In genomic region chr6:108662314-108663240, GRCm38 (mm10) we compare ENCODE assay signal across 8 mouse cellular contexts. TPM values are rescaled to one million over a fixed set of nuclear protein-coding genes. Genes with fewer than 3 reads are reported as not detected.
DNase-seq lines count a peak whose midpoint lies in the region; ATAC-seq and TF ChIP-seq lines count a peak whose summit lies in the region.

No protein-coding gene starts in this region.

- H3K4me2 ChIP-seq in limb, embryonic 13.5 days (replicated peaks) = peak overlapping the region; percentile 93
- peak overlapping the region; percentile 71 for H3K4me2 ChIP-seq in heart, embryonic 15.5 days
- H3K4me2 ChIP-seq in neural tube, embryonic 13.5 days = peak overlapping the region; percentile 98

- peaks cover 17% of the 10 kb centered on the region for H3K36me3 ChIP-seq in limb, embryonic 13.5 days
- H3K36me3 ChIP-seq in limb, embryonic 10.5 days = no peaks in the 10 kb centered on the region
- peaks cover 20% of the 10 kb centered on the region for H3K36me3 ChIP-seq in heart, embryonic 15.5 days
- H3K36me3 ChIP-seq in neural tube, embryonic 13.5 days = no peaks in the 10 kb centered on the region

- no peak overlapping the region for H3K27ac ChIP-seq in cerebellum, adult 2 months (ENCODE audit: insufficient read depth, low read length)
- H3K27ac ChIP-seq in limb, embryonic 13.5 days = no peak overlapping the region
- H3K27ac ChIP-seq in limb, embryonic 10.5 days = no peak overlapping the region
- no peak overlapping the region for H3K27ac ChIP-seq in heart, embryonic 15.5 days
- H3K27ac ChIP-seq in neural tube, embryonic 13.5 days (replicated peaks) = no peak overlapping the region

- H3K27me3 ChIP-seq in cerebellum, adult 2 months (ENCODE audit: control insufficient read depth, insufficient read depth, low read length) = no peaks in the 10 kb centered on the region
- peaks cover 40% of the 10 kb centered on the region for H3K27me3 ChIP-seq in limb, embryonic 13.5 days
- H3K27me3 ChIP-seq in limb, embryonic 10.5 days (ENCODE audit: low read depth, poor library complexity, severe bottlenecking) = peaks cover 55% of the 10 kb centered on the region
- no peaks in the 10 kb centered on the region for H3K27me3 ChIP-seq in heart, embryonic 15.5 days
- H3K27me3 ChIP-seq in neural tube, embryonic 13.5 days = peaks cover 26% of the 10 kb centered on the region

- no peak overlapping the region for H3K9ac ChIP-seq in limb, embryonic 13.5 days
- H3K9ac ChIP-seq in heart, embryonic 15.5 days = peak overlapping the region; percentile 90
- 0 out of 2 replicates have a peak overlapping the region, but pooled peaks have one; percentile 12 for H3K9ac ChIP-seq in neural tube, embryonic 13.5 days

- 28% methylated on average over 15 of the region's 15 CpGs for WGBS in cerebellum, adult 2 months
- 72% methylated on average over 15 of the region's 15 CpGs for WGBS in limb, embryonic 13.5 days
- 73% methylated on average over 15 of the region's 15 CpGs for WGBS in limb, embryonic 10.5 days
- WGBS in heart, embryonic 15.5 days = 58% methylated on average over 15 of the region's 15 CpGs
- WGBS in neural tube, embryonic 13.5 days = 61% methylated on average over 15 of the region's 15 CpGs

- DNase-seq in cerebellum, adult 2 months = peak; percentile 26 to 33
- DNase-seq in cerebellum, postnatal 4 days (ENCODE audit: low spot score in 2 of 2) = no peak
- no peak for DNase-seq in limb, embryonic 10.5 days (ENCODE audit: low spot score)
- no peak for DNase-seq in urinary bladder, postnatal 4 days (ENCODE audit: low spot score in 2 of 2)
- DNase-seq in testis, postnatal 10 days (ENCODE audit: low spot score) = no peak

- H3K9me3 ChIP-seq in limb, embryonic 13.5 days = no peaks in the 10 kb centered on the region
- no peaks in the 10 kb centered on the region for H3K9me3 ChIP-seq in limb, embryonic 10.5 days (replicated peaks)
- no peaks in the 10 kb centered on the region for H3K9me3 ChIP-seq in heart, embryonic 15.5 days (replicated peaks)
- no peaks in the 10 kb centered on the region for H3K9me3 ChIP-seq in neural tube, embryonic 13.5 days

- no peak for TF ChIP-seq POLR2A in cerebellum, adult 2 months (IDR thresholded peaks at IDR 0.05; ENCODE audit: borderline replicate concordance, insufficient read depth, low read length)

- ATAC-seq in limb, embryonic 13.5 days (ENCODE audit: low FRiP score, low read depth) = no peak
- no peak for ATAC-seq in heart, embryonic 15.5 days (replicated peaks; ENCODE audit: insufficient number of reproducible peaks, insufficient read depth, low FRiP score, low read depth)
- no peak for ATAC-seq in neural tube, embryonic 13.5 days (ENCODE audit: low read depth)

- peaks cover 11% of the 10 kb centered on the region for H3K4me1 ChIP-seq in cerebellum, adult 2 months (ENCODE audit: control insufficient read depth, insufficient read depth, low read length)
- peaks cover 28% of the 10 kb centered on the region for H3K4me1 ChIP-seq in limb, embryonic 13.5 days
- H3K4me1 ChIP-seq in limb, embryonic 10.5 days = peaks cover 38% of the 10 kb centered on the region
- peaks cover 55% of the 10 kb centered on the region for H3K4me1 ChIP-seq in heart, embryonic 15.5 days (replicated peaks)
- H3K4me1 ChIP-seq in neural tube, embryonic 13.5 days (replicated peaks) = peaks cover 36% of the 10 kb centered on the region

- peak overlapping the region; percentile 57 for H3K4me3 ChIP-seq in cerebellum, adult 2 months (replicated peaks; ENCODE audit: insufficient read depth, low read depth, low read length)
- H3K4me3 ChIP-seq in limb, embryonic 13.5 days = peak overlapping the region; percentile 60; the same call in 1 of the 2 replicates
- H3K4me3 ChIP-seq in limb, embryonic 10.5 days = no peak overlapping the region
- peak overlapping the region; percentile 84 for H3K4me3 ChIP-seq in heart, embryonic 15.5 days
- H3K4me3 ChIP-seq in neural tube, embryonic 13.5 days = 0 out of 2 replicates have a peak overlapping the region, but pooled peaks have one; percentile 57

- no peak for TF ChIP-seq CTCF in cerebellum, adult 2 months (IDR thresholded peaks at IDR 0.05; ENCODE audit: borderline replicate concordance, insufficient read depth, low read depth, low read length)

RNA-seq across cellular contexts. Expression of gene Bhlhe40, which starts 2.1 kb away (rescaled TPM):
- polyA plus RNA-seq in cerebellum, adult 2 months (2012; rRNA removed) = 44.3 and 49.0 TPM in 2 replicates
- polyA plus RNA-seq in limb, embryonic 13.5 days (2015; fragmentation: Nextera tagmentation; extraction: Ambion mirVana) = 8.5 and 9.2 TPM in 2 replicates
- 1.4 and 1.7 TPM in 2 replicates for polyA plus RNA-seq in limb, embryonic 10.5 days (2016; fragmentation: Nextera tagmentation; extraction: Ambion mirVana)
- 25.1 and 25.9 TPM in 2 replicates for polyA plus RNA-seq in heart, embryonic 15.5 days (2015; fragmentation: Nextera tagmentation; extraction: Ambion mirVana)
- 2.8 and 5.4 TPM in 2 replicates for polyA plus RNA-seq in neural tube, embryonic 13.5 days (2015; fragmentation: Nextera tagmentation; extraction: Ambion mirVana)

Comparison
In these comparisons a context has a peak if more than half of its experiments do, and no peak if none do; other contexts are left out.
1. DNase-seq: peak in cerebellum, adult 2 months (2 of 2); none in cerebellum, postnatal 4 days (0 of 2), limb, embryonic 10.5 days (single experiment), urinary bladder, postnatal 4 days (0 of 2) and testis, postnatal 10 days (single experiment).
2. Peak in every context shown above with its lines, with median percentiles within 50 percentile points of each other: H3K4me2 ChIP-seq.